Mouse (Mus musculus): ENCODE data around the gene Ankrd13a.

- no peak for TF ChIP-seq POLR2AphosphoS2 (IDR thresholded peaks at IDR 0.05; ENCODE audit: low read length)
- no peak for TF ChIP-seq GATA1 (IDR thresholded peaks at IDR 0.05; ENCODE audit: low read depth, low read length)
- TF ChIP-seq POLR2A (IDR thresholded peaks at IDR 0.05; ENCODE audit: control insufficient read depth in 1 of 2, insufficient read depth in 1 of 2, low read depth in 1 of 2, low read length in 2 of 2, poor library complexity in 1 of 2): no peak
- TF ChIP-seq CTCF (IDR thresholded peaks at IDR 0.05 in 2 of 3, conservative IDR thresholded peaks at IDR 0.05 in 1 of 3; ENCODE audit: control insufficient read depth in 1 of 3, insufficient read depth in 1 of 3, low read depth in 2 of 3, low read length in 3 of 3, poor library complexity in 1 of 3, severe bottlenecking in 1 of 3): no peak
Observed at GRCm38 (mm10) chr5:114733606-114734005, 40.9 kb upstream of the Ankrd13a start.

Data from MEL (cell line).